Mouse (Mus musculus) ES-Bruce4 (cell line): ENCODE data around the gene Gpr61. TPM values are rescaled to one million over a fixed set of nuclear protein-coding genes. Genes with fewer than 3 reads are reported as not detected.

ENCODE experiments used
- H3K27ac ChIP-seq: 2 replicates; pipeline ENCODE4 v1.5.1; 2012; ENCODE audit warnings: low read length, inconsistent platforms; ENCODE audit not compliant: insufficient read depth
- H3K27me3 ChIP-seq: 2 replicates; pipeline ENCODE4 v1.6.1; 2012; ENCODE audit warnings: mild to moderate bottlenecking, low read length, inconsistent platforms; ENCODE audit not compliant: control insufficient read depth, poor library complexity, insufficient read depth, severe bottlenecking
- H3K36me3 ChIP-seq: 2 replicates; pipeline ENCODE4 v1.6.1; 2012; ENCODE audit warnings: inconsistent platforms, mild to moderate bottlenecking, low read length, moderate library complexity; ENCODE audit not compliant: control insufficient read depth, poor library complexity, insufficient read depth, severe bottlenecking
- H3K4me1 ChIP-seq: one replicate; pipeline ENCODE4 v1.8.1; 2011; ENCODE audit warnings: low read length; ENCODE audit not compliant: control insufficient read depth, insufficient read depth
- H3K4me3 ChIP-seq: 2 replicates; pipeline ENCODE4 v1.5.1; 2011; ENCODE audit warnings: low read depth, mild to moderate bottlenecking, low read length
- H3K9ac ChIP-seq: 2 replicates; pipeline ENCODE4 v1.6.1; 2012; ENCODE audit warnings: low read depth, mild to moderate bottlenecking, inconsistent platforms; ENCODE audit not compliant: poor library complexity, severe bottlenecking
- H3K9me3 ChIP-seq: replicated peaks from 2 replicates; pipeline ENCODE4 v1.6.1; 2012; ENCODE audit warnings: mild to moderate bottlenecking, low read length, inconsistent platforms; ENCODE audit not compliant: control insufficient read depth, poor library complexity, insufficient read depth, severe bottlenecking
- CTCF ChIP-seq: IDR thresholded peaks from one replicate; pipeline ENCODE4 v1.8.1; 2011; ENCODE audit warnings: low read depth, low read length
- EP300 ChIP-seq: IDR thresholded peaks from 2 replicates; pipeline ENCODE4 v1.6.1; 2011; ENCODE audit warnings: low read depth, low read length; ENCODE audit not compliant: insufficient read depth
- POLR2A ChIP-seq: IDR thresholded peaks from one replicate; pipeline ENCODE4 v1.8.1; 2011; ENCODE audit warnings: low read length; ENCODE audit not compliant: insufficient read depth
- polyA plus RNA-seq: library from polyadenylated mRNA; stranded (reverse); fragments of >200 nt; gene quantifications from 2 replicates; pipeline ENCODE4 v1.2.4, GENCODE M21; 2011; ENCODE audit warnings: low read depth; ENCODE audit not compliant: missing spikeins, insufficient read depth, insufficient read length

Gene Gpr61
- polyA plus RNA-seq, 1 experiment, result not detected

GRCm38 (mm10) chr3:108124131-108124530 is 30.6 kb downstream of the Gpr61 start:
- Histone ChIP-seq H3K27ac (no peak overlapping the region), H3K9me3 (no peaks in the 10 kb centered on the region), H3K27me3 (no peaks in the 10 kb centered on the region), H3K36me3 (peaks cover 19% of the 10 kb centered on the region), H3K4me1 (no peaks in the 10 kb centered on the region), H3K4me3 (no peak overlapping the region), H3K9ac (no peak overlapping the region)
- no peak for TF ChIP-seq EP300
- no peak for TF ChIP-seq POLR2A
- no peak for TF ChIP-seq CTCF

DNA sequence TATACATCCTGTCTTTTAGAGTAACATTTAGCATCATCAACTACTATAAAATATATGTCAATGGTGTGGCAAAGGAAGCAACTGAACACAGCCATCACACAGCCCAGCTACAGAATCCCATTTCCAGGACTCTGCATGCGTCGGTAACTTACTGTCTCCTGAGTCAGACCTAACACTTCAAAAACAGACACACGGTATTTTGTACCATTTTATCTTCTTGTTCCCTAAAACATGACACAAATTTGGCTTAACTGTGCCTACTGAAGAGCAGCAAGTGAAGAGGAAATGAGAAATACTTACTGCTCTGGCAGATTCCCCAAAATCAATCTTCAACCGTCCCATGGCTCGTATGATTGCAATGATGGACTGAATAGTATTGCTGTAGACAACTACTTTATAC is 31.4 kb downstream of the Gpr61 start:
- H3K36me3 ChIP-seq, result peaks cover 21% of the 10 kb centered on the region

GRCm38 (mm10) chr3:108121101-108121500 is 33.6 kb downstream of the Gpr61 start:
- H3K27ac ChIP-seq, result no peak overlapping the region
- H3K36me3 ChIP-seq, result peaks cover 31% of the 10 kb centered on the region
- TF ChIP-seq POLR2A (no peak), EP300 (no peak), CTCF (no peak)
- H3K9me3 ChIP-seq, result no peaks in the 10 kb centered on the region
- H3K4me1 ChIP-seq, result no peaks in the 10 kb centered on the region
- no peak overlapping the region for H3K4me3 ChIP-seq
- H3K27me3 ChIP-seq, result no peaks in the 10 kb centered on the region
- H3K9ac ChIP-seq, result no peak overlapping the region

More for the DNA sequence above, 31.4 kb downstream of the Gpr61 start:
- Histone ChIP-seq H3K9me3 (no peaks in the 10 kb centered on the region), H3K4me3 (no peak overlapping the region), H3K4me1 (no peaks in the 10 kb centered on the region), H3K9ac (no peak overlapping the region), H3K27ac (no peak overlapping the region), H3K27me3 (no peaks in the 10 kb centered on the region)
- TF ChIP-seq POLR2A (no peak), EP300 (no peak), CTCF (no peak)

DNA sequence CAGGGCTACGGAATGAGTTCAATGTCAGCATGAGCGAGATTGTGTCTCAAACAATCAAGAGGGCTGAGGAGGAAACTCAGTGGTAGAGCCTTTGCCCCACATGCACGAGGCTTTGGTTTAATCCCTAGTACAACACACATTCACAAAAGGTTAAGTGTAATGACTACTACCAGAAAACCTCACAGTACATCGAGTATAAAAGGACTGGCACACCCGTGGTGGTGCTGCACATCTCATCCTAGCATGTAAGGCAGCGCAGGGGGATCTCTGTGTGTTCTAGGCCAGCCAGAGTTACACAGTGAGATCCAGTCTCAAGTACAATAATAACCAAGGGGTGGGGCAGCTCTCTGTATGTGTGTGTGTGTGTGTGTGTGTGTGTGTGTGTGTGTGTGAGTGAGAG is 37.2 kb downstream of the Gpr61 start:
- Histone ChIP-seq H3K4me1 (no peaks in the 10 kb centered on the region), H3K27ac (no peak overlapping the region), H3K4me3 (no peak overlapping the region), H3K9me3 (no peaks in the 10 kb centered on the region), H3K9ac (no peak overlapping the region), H3K27me3 (no peaks in the 10 kb centered on the region), H3K36me3 (peaks cover 31% of the 10 kb centered on the region)
- no peak for TF ChIP-seq CTCF

GRCm38 (mm10) chr3:108113591-108114289 is 40.9 kb downstream of the Gpr61 start:
- H3K9me3 ChIP-seq, result no peaks in the 10 kb centered on the region
- no peak for TF ChIP-seq CTCF
- TF ChIP-seq EP300, result no peak
- no peak for TF ChIP-seq POLR2A
- no peak overlapping the region for H3K4me3 ChIP-seq
- H3K9ac ChIP-seq, result no peak overlapping the region
- peaks cover 34% of the 10 kb centered on the region for H3K36me3 ChIP-seq
- no peaks in the 10 kb centered on the region for H3K27me3 ChIP-seq
- no peak overlapping the region for H3K27ac ChIP-seq
- no peaks in the 10 kb centered on the region for H3K4me1 ChIP-seq

DNA sequence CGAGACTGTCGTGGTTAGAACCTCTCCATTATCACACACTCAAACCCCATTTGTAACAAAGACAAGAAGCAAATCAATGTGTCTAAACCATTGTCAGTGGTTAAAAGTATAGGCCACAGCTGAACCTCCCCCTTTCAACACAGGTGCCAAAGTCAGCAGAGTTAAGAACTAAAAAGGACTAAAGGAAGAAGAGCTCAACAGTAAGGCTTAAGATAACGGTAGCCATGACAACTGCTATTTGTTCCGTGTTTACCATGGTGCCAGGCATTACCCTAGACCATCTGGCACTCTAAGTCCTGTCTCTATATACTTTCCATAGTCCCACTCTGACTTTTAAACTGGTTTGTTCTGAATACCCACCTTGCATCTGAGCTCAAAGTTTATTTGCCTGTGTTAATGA is 42.0 kb downstream of the Gpr61 start:
- H3K9me3 ChIP-seq, result no peaks in the 10 kb centered on the region
- H3K9ac ChIP-seq, result no peak overlapping the region
- no peak overlapping the region for H3K4me3 ChIP-seq
- no peak overlapping the region for H3K27ac ChIP-seq
- no peaks in the 10 kb centered on the region for H3K27me3 ChIP-seq
- no peak for TF ChIP-seq CTCF
- TF ChIP-seq POLR2A, result no peak
- TF ChIP-seq EP300, result no peak
- H3K36me3 ChIP-seq, result peaks cover 37% of the 10 kb centered on the region
- H3K4me1 ChIP-seq, result no peaks in the 10 kb centered on the region
